Mouse (Mus musculus): Measurements from ENCODE around the gene BC030867.

Gene BC030867

GRCm38 (mm10) chr11:102248630-102249230 is at the start of gene BC030867:
TSS of gene BC030867 (plus strand) at chr11:102248882.
- DNase-seq (ENCODE audit: low read depth): peak; percentile 100

DNA sequence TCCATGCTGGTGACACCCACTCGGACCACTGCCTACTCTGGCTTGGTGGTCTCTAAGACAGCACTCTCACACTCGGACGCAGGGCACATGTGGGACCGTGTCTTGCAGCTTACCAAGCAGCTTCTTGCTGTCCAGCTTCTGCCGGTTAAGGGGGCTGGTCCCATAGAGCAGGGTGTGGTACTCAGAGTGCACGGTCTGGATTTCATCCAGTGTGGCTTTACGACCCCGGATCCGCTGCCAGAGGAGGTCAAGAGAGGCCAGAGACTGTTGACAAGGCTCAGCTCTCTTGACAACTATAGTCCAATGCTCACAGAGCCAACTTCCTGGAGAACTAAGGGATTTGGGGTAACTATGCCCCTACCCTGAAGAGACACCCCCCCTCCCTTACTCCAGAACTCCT is 48.8 kb upstream of the BC030867 start:
- DNase-seq (ENCODE audit: low read depth): no peak

DNA sequence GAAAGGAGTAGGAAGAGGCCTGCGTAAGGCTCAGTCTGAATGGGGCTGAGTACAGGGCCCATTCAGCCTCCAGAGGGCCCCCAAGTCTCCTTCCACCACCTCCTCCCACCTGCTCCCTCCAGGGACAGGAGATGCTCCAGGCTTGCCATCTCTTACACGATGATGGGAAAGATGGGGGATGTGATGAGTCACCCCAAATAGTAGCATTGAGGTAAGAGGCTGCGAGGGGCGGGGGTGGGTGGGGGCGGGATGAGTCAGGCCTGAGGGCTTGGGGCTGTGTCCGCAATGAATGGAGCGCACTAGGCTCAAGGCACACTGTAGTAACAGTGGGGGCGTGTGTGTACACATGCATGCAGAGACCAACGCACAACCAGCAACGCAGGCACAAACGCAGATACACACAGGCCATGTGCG is 47.3 kb upstream of the BC030867 start:
- DNase-seq (ENCODE audit: low read depth): no peak

- DNase-seq (ENCODE audit: low read depth): no peak
Measured at GRCm38 (mm10) chr11:102206481-102206880, 42.2 kb upstream of the BC030867 start.

GRCm38 (mm10) chr11:102207825-102208777 is 40.6 kb upstream of the BC030867 start:
- DNase-seq (ENCODE audit: low read depth): no peak

DNA sequence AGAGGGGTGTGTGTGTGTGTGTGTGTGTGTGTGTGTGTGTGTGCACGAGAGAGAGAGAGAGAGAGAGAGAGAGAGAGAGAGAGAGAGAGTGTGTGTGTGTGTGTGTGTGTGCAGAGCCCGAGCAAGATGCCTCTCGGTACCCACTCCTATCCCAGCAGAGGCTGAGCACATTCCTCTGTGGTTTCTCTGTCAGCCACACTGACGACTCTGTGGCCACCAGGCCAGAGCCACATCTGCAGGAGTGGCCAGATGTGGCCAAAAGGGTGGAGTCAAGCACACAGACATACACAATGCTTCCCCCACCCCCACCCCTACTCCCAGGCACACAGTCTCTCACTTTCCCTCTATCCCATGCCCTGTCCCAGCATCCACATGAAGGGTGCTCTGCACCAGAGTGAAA is 39.8 kb upstream of the BC030867 start:
- no peak for DNase-seq (ENCODE audit: low read depth)

DNA sequence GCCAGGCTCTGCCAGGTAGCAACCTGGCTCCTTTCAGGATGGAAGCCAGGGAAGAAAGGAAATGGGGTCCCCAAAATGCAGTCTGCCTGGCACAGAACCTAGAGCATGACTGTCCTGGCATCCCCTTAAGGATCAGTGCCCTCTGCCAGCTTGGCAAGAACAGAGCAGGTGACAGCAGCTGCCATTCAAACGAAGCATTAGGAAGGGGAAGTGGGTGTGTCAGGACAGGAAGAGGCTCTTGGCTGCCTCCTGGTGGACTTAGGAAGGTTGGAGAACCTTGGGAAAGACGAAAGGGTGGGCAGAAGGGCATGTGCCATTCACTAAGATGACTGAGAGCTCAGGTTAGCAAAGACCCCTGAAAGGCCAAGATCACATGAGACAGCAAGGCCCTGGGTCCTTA is 38.9 kb upstream of the BC030867 start:
- DNase-seq (ENCODE audit: low read depth): peak; percentile 61

- DNase-seq (ENCODE audit: low read depth): no peak
Measured at GRCm38 (mm10) chr11:102210185-102210584, 38.5 kb upstream of the BC030867 start.

GRCm38 (mm10) chr11:102211011-102211410 is 37.7 kb upstream of the BC030867 start:
- no peak for DNase-seq (ENCODE audit: low read depth)

GRCm38 (mm10) chr11:102211936-102212341 is 36.7 kb upstream of the BC030867 start:
- DNase-seq (ENCODE audit: low read depth): no peak

DNA sequence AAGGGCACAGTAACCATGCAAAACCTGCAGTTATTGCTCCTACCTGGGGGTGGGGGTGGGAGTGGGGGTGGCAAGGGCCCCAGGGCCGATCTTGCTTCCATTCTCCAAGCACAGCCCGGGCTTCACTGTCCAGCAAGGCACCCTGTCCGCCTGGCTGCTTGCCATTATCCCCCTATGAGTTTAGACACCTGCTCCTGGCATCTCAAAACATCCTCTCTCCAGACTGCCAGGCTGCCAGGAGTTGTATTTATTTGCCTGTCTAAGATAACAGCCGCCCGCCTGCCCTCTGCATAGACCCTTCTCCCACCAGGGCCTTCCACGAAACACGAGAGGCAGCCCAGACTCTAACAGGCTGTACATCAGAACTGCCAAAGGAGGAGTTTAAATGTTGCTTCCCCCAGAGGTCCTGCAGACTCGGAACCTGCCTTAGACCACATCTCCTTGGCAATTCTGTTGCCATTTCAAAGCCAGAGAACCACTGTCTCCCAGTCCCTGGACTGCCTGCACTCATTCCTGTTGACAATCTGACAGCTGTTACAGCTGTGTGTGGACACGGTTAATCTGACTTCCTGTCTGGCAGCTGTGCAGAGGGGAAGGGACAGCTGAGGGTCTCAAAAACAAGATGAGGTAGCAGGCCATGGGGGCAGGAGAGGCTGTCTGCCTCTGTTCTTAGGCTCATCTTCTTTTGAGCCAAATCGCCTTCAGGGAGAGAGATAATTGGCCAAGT is 34.1 kb upstream of the BC030867 start:
- DNase-seq (ENCODE audit: low read depth): no peak

DNA sequence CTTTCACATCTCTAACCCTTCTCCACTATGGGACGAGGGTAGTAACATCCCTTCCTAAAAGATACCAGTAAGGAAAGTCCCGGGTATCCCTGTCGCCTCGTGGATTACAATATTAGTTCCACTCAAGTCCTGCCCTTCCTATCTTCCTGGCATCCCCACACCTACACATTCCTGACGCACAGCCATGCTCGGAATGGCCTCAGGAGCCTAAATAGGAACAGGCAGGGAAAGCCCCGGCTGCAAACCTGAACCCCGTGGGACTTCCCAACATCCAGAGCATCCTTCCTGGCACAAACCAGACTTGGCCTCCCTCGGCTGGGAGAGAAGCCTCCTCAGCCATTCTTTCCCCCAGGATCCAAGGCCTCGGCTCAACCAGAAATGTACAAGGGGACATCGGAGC is 33.2 kb upstream of the BC030867 start:
- no peak for DNase-seq (ENCODE audit: low read depth)

DNA sequence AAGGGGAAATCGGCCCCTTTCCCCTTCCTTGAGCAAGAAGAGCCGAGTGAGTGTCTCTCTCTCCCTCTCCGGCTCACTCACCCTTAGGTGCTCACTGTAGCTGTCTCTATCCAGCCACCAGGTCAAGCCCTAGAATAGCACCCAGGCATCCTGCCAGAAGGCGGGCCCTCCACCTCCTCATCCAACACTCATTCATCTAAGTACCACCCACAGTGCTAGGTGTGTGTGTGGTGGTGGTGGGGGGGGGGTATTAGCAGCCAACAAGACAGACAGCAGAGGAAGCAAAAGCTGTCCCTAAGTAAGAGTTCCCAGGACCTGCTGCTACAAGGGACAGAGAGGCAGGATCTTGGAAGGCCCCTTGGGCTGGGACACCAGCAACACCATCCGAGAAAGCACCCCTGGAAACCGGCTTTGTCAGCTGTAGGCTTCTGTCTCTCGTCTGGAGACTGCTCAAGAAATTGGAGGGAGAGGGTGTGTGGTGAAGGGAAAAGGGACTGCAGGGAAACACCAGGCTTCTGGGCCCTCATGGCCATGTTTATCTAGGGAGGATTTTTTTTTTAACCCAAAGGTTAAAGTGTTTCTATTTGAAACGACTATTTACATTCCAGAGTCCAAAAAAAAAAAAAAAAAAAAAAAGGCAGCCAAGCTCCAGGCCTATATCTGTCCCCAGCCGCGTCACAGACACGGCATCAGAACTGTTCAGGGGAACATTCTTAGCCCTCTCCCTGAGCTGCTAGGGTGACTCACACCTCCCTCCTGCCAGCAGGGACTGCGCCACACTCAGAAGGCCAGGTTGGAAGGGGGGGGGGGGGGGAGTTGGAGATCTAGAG is 32.4 kb upstream of the BC030867 start:
- no peak for DNase-seq (ENCODE audit: low read depth)

- no peak for DNase-seq (ENCODE audit: low read depth)
Measured at GRCm38 (mm10) chr11:102216886-102217240, 31.8 kb upstream of the BC030867 start.

DNA sequence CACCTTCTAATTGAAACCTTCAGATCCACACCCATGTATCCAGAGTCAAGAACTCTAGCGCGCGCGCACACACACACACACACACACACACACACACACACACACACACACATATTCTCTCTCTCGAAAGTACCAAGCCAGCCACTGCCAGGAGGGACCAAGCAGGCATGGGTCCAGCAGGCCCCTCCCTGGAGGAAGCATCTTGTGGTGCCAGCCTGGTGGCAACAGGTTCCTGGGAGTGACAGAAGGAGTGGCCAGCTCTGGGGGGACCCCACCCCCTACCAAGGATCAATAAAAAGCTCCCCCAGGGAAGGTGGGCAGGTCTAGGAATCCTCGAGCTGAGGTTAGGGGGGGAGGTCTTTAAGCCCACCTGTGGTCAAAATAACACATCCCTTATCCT is 31.3 kb upstream of the BC030867 start:
- no peak for DNase-seq (ENCODE audit: low read depth)

DNA sequence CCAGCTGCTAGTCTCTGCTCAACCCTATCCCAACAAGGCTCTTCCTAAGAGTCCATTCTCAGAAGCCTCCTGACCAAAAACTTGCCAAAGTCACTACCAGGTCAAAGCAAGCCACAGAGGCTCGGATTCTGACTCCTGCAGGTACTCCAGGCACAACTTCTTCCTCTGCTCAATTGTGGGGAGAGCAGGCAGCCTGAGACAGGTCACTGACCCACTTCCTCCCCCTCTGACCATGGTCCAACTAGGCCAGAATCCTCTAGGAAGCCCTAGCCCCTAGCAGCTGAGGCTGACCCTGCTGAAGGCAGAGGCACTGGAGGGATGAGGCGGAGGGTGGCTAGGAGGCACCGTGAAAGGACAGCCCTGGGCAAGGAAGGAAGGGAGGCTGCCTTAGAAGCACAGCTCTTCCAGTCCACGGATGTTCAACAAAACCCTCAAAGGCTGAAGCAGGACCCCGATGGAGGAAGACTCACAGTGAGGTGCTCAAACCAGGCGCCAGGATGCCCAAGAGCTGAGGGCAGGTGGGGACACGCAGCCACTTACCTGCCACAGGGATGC is 30.7 kb upstream of the BC030867 start:
- no peak for DNase-seq (ENCODE audit: low read depth)

DNA sequence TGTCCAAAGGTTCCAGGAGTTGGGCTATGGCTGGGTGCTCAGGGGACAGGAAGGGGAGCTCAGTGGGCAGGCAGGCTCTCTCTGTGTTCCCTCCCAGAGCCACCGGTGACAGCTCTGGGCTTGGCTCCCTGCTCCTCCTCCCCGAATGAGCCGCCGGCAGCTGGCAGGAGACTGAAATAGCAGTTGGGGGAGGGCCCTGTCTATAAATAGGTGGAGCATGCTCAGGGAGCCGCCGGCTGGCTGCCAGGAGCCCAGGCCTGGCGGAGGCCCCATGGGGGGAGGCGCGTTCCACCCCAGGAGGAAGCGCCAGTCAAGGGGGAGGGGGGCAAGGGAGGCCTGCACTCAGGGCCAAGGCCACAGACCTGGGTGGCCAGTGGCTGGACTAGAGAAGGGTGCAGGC is 29.9 kb upstream of the BC030867 start:
- peak; percentile 88 for DNase-seq (ENCODE audit: low read depth)

DNA sequence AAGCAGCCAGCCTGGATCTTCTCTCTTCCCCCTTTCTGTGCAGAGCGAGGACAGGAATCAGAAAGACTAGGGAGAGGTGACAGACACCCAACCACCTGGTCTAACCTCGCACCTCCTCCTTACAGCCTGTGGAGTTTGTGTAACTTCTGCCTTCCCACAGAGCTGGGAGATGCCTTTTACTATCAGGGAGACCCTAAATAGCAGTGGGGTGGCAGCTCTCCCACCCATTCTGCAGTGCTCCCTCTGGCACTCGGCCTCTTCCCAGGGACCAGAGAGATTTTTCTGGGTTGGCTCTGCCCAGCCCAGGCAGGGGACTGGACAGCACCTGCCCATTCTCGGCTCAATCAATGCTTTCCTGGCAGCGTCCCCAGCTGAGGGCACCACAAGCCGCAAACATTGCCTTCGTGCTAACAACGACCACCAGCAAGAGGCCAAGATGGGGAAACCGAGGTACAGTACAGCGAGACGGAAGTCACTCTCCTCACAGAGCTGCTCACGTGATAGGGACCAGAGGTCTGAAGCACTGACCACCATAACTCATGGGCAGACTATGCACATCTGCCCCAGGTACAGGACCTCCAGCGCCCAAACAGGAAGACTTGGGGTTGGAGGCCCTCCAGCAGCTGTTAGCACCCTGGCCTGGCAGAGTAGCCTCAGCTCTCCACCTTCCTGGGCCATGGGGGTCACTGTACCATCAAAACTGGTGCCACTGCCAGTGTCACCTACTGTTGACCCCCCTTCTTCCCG is 29.3 kb upstream of the BC030867 start:
- no peak for DNase-seq (ENCODE audit: low read depth)

GRCm38 (mm10) chr11:102219994-102220346 is 28.7 kb upstream of the BC030867 start:
- no peak for DNase-seq (ENCODE audit: low read depth)

DNA sequence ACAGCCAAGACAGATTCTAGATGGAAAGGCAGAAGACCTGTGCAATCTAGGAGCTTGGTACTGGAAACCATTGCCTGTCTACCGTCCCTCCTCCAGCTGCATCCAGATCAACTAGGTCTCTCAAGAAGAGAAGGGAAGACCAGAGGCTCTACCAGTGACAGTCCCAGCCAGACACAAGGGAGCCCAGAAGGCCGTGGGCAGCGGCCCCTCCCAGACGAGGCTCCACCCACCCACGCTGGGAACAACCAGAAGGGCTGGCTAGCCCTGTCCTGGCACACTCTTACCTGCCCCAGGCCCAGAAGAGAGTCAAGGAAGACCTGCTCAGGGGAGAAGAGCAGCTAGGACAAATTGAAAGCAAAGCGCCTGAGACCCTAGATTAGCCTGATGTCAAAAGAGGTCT is 28.2 kb upstream of the BC030867 start:
- no peak for DNase-seq (ENCODE audit: low read depth)

Data from induced T-regulatory cell, adult 2 months (primary cell).